Mouse (Mus musculus): ENCODE data around the gene Immp2l.
A peak's percentile ranks its signal among the peaks of the same experiment; 100 is the strongest.

Immp2l gene

DNA sequence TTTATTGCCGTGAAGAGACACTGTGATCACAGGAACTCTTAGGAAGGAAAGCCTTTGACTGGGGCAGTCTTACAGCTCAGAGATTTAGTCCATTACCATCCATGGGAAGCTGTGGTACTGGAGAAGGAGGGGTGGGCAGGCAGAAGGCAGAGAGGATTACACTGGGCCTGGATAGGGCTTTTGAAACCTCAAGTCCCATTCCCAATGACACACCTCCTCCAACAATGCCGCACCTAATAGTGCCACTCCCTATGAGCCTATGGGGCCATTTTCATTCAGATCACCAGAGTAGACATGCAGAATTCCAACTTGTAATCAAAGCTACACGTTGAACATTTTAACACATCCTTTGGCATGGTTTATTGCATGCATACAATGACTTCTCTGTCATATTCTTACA lies 29.0 kb downstream of the Immp2l start:
- DNase-seq: no peak

DNA sequence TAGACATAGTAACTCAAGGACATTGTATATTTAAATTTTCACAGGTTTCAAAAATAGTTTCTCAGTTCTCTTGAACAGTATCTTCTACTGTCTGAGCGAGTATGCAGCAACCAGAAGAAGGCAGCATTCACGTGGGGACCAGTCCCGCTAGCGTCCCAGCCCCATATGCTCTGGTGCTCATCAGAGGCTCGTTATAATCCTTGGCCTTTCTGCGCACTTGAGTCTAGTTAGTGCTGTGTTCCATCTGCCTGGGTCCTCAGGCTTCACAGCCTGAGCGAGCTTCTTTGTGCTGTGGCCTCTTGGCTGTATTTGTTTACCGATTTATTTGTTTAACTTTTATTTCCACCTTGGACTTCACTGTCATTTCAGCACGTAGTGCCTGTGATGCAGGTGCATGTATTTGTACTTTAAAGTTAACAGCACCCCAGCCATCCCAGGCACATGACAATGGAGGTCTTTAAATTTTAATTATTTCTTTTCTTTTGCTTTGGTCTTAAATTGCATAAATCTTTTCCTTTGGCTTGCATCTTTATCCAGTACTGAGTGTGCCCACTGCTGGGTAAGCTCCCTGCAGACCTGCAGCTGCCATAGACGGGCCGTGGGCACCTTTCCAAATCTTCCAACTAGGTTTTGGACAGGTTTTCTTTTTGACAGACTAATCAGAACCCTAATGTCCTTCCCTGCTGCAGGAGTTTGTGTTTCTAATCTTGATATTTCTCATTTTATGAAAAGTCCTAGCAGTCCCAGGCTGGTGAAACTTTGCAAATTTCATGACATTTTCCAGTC lies 30.3 kb downstream of the Immp2l start:
- DNase-seq: no peak

DNA sequence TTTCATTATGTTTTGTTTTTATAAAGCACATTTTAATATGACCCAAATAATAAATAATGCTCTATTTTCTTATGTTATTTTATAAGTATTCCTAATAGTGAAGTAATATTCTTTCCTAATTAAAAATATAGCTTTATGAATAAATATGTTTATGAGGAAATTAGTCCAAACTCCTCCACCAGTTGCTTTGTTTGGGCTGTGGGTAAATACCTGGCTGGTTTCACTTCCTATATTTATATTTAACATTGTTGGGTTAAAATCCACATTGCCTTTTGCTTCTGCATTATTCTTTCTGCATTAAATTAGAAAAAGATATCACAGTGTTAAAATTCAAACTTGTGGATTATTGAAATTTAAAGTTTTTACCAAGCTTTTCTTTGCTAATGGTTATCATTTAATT lies 32.1 kb downstream of the Immp2l start:
- DNase-seq: no peak

DNA sequence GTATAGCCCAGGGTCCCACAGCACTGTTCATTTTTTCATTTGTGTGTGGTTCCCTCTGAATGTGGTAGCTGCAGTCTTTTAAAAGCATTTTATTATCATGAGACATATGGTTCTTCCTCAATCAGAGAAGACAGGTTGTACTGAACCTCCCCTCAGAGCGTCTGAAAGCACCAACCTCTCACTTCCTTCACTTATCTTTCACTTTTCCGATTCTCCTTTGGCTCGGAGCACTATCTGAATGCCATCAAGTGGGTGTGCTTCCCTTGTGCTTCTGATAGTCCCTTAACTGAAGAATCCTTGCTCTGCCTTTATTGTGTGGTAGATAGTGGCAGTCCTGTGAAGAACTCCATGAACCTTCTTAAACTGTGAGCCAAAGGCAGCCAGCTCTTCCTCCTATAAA lies 39.4 kb downstream of the Immp2l start:
- no peak for DNase-seq

DNA sequence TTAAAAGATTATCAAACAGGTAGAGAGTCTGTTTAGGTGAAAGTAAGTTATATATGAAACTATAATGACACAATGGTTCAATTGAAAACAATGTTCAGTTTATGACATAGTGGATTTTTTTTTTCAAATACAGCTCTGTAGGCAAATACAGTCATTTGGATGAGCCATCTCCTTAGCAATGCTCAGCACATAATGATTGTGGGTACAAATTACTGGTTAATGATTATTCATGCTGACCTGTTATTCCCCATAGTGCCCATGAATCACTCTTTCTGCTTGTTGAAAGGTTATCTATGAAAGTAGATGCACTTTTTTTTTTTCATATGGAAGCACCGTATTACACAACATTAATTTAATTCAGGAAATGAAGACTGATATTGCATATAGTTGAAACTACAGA lies 58.0 kb downstream of the Immp2l start:
- DNase-seq: no peak

DNA sequence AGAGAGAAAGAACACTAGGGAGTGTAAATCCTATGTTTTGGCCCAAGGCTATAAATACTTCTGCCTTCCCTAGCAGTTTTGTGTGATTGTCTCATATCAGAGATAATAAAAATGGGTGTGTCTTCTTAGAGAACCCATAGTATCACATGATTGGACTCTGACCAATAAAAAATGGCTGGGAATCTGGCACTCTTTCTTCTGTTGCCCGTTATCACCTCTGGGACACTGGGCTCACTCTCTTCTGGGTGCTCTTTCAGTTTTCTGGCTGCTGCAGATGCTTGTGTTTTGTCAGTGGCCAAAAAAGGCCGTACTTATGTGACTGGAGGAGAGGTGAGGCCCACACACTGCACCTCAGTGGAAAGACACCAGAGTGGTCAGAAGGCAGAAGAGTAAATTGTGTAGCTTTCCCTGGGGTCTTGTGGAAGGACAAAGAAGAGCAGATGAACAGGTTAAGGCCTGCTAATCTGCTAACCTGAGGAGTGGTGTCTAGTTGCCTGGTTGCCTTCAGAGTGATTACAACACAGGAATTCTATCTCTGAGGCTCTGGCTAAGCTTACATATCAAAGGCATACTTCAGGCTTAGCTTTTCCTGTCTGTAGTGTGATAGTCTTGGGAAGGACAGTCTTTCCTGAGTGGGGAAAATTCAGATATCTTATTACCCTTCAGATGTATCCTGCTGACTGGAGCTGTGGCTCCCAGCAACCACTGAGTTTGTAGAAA lies 60.6 kb downstream of the Immp2l start:
- DNase-seq: no peak

DNA sequence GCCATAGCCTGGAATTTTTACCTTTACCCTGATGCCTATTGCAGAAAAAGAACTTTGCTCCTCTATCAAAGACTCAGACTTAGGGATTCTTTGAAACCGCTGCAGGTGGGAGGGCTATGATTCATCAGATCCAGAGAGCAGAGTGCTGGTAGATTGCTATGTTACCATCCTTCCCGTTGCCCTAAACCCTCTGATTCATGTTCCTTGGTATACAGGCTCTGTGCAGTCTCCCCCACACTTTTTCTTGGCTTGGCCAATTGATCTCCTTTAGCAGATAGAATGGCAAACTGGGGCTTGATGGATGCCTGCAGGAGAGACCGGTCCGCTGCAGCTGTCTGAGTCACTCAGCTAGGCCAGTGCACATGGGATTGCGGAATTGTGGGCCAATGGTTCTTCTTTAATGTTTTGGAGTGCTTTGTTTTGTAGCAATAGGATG lies 66.1 kb downstream of the Immp2l start:
- DNase-seq: peak; percentile 2

DNA sequence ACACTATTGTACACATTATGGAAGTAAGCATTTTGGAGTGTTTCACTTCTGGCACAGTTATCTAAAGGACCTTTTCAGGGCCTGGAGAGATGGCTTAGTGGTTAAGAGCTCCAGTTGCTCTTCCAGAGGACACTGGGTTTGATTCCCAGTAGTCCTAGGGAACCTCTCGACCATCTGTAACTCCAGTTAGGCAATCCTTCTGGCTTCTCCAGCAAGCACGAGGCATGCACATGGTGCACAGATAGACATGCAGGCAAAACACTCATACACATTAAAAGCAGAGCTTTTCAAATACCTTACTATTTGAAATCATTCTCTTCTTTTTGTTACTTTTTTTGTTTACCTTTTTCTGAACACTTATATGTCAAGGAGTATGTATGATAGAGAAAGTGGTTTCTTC lies 66.9 kb downstream of the Immp2l start:
- no peak for DNase-seq

DNA sequence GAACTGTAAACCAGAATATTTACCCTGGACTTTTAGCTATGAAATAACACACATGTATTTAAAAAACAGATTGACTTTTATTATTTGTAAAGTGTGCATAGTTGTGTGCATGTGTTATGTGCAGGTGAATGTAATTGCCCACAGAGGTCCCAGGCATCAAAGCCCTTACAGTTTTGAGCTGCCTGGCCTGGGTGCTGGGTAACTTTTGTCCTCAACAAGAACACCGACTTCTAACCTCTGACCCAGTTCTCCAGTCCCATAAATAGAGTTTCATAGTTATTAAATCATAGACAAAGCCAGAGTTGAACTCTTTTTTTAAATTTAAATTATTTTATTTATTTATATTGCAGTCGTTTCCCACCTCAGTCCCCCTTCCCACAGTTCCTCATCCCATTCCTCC lies 67.4 kb downstream of the Immp2l start:
- DNase-seq: no peak

DNA sequence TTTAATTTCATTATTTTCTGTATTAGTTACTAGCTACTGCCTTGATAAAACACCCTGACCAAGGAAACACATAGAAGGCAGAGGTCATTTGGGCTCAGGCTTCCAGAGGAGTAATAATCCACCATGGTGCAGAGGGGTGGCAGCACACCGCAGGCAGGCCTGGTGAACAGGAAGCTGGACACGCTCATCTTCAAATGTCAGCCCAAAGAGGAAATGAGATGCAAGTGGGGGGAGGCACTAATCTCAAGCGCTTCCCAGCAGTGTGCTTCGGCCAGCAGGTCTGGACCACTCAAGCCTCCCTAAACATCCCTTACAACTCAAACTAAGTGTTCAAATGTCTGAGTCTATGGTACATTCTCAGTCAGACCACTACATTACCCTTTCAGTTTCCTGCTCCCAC lies 72.2 kb downstream of the Immp2l start:
- DNase-seq: no peak

DNA sequence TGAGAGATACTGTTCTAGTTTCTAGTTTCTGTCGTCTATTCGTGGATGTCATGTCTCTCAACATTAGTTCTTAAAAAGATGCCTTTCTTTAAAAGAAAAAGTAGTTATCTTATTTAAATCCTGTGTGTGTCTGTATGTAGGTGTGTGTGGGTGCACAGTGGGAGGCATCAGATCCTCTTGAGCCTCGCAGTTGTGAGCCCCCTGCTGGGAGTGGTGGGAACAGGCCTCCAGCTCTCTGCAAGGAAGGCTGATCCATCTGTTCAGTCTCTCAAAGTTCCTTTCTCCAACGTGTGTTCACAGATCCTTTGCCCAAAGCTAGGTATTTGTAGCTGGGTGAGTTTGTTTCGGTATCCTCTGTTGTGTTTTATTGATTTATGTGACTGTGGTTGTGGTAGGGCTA lies 73.5 kb downstream of the Immp2l start:
- no peak for DNase-seq

DNA sequence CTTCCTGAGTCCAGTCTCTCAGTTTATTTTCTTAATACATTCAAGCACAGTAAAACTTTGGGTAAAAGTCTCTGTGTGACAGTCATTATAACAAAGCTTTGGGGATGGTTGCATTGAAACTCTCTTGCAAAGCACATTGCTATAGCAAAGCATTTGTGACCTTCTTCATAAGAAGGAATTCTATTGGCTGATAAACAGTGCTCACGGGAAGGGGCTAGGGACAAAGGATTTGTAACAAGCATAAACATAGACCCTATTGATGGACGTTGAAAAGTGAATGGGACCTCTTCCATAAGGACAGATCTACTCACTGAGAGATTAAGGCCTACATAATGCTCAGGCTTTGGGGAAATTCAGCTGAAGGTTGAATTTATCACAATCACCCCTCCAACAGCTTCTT lies 85.1 kb downstream of the Immp2l start:
- DNase-seq: no peak

DNA sequence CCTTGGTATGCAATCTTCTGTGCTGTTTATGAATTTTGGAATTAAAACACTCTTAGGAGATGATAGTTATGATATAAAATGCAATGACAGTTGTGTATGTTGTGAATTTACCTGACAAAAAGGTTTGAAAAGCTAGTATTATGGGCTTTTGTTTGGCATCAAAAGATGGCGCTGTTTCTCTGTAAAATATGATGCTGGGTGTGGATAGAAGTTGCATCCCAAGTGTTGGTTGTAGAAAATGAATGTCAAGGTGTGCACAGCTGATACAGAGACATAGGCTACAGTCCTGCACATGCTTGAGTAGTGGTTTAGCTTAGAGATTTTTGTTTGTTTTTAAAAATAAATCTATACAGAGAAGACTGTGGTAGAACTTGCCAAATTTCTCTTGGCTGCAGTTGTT lies 87.6 kb downstream of the Immp2l start:
- DNase-seq: peak; percentile 13

DNA sequence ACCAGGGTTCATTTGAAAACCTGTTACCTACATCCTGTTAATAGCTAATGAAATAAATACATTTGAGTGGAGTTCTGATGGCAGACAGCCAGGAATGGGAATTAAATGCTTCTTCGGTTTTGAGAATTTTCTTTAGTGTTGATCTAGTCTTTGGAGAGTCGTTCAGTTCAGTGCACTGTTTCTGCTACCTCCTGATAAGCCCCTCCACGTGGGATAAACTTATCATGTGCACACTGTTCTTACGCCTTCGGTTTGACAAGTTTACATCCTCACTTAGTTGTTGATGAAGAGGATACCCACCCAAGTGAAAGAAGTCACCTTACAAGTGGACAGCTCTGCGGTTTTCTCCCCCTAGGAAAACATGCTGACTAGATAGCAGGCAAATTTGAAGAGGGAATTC lies 88.2 kb downstream of the Immp2l start:
- no peak for DNase-seq

DNA sequence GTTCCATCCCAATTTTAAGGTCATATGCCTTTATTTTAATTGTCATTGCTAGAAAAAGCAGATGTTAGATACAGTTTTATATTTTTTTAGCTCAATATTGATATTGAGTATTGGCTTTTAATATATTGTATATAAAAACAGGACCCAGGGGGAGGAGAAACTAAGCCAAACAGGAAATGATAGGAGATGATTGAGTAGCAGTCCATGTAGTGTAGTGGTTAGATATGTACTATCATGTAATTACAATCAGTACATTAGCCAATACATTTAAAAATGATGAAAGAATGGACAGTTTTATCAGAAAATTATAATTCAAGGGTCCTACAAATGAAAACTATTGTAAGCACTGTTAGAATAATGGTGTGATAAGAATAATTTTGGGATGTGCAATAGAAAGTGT lies 94.5 kb downstream of the Immp2l start:
- no peak for DNase-seq

DNA sequence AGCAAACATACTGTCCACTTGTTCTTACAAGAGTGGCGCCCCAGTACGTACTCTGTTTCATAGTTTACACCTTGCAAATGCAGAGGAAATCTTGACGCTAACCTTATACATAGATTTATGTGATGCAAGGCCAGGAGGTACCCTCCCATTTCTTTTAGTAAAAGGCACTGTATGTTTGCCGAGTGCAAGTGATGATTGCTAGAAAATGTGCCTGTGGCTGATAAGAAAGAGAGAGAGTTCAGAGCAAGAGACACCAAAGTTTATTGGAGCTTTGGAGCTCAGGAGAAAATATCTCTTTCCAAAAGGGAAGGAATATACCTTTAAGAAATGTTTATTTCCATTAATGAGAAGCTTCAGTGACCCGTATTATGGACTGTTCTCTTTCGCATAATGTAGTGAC lies 95.8 kb downstream of the Immp2l start:
- no peak for DNase-seq

DNA sequence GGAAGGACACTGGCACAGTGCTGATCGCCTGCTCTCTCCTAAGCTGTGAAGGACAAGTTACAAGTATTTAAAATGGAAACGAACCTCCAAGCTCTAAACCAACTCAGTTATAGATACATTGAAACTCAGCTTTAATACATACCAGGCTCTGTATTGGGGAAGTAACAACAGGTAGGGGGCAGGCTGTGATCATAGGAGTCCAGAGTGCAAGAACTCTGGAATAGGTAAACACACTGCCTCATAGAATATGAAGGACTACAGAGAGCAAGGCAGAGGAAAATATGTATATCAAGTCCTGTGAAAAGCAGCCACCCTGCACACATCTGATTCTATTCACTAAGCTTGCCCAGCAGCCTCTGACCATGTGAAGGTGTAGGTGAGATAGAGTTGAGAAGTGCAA lies 99.3 kb downstream of the Immp2l start:
- DNase-seq: no peak

DNA sequence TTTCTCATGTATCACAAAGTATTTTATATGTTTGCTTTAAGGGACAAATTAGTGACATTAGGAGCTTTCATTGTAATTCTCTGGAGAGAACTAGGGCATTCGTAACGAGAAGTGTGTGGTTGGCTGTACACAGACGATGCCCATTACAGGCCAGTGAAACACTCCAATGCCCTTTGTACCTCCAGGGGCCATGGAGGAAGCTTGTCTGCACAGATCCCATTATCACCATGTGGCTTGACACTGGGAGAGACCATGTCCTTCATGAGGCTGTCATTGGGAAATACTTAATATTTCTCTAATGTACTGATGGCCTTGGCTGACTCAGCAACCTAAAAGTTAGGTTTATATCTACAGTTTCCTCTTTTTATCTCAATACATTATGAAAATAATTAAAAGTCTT lies 111.0 kb downstream of the Immp2l start:
- DNase-seq: no peak

DNA sequence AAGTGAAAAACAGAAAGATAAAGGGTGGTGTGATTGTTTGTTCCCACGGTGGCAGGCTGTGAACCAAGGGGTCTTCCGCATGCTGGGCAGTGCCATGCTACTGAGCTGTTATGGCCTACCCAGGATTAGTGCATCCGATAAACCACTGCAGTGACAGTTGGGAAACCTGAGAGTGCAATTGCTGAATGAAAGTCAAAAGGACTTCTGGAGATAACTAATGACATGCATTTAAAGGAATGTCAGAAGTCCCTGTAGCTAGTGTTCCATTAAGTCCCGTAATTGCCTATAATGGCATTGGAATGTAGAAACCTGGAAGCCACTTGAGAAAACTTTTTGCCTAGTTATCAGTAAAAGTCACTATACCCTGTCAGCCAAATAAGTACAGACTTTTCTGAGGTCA lies 135.7 kb downstream of the Immp2l start:
- no peak for DNase-seq

DNA sequence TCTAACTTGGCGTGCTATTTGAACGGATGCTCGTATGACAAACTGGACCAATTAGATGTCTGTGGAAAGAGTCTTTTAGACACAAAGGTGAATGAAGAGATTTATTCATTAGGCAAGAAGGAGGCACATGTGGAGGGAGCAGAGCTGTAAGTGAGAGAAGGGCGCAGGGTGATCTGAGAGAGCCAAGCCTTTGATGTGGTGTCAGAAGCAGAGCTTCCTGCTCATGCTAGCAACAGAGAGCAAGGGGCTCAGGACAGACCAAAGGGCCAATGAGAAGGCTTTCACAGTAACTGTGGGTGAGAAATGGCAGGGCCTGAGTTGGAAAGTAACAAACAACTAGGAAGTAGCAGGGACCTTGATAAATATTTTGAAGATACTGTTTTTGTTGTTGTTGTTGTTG lies 143.9 kb downstream of the Immp2l start:
- no peak for DNase-seq

DNA sequence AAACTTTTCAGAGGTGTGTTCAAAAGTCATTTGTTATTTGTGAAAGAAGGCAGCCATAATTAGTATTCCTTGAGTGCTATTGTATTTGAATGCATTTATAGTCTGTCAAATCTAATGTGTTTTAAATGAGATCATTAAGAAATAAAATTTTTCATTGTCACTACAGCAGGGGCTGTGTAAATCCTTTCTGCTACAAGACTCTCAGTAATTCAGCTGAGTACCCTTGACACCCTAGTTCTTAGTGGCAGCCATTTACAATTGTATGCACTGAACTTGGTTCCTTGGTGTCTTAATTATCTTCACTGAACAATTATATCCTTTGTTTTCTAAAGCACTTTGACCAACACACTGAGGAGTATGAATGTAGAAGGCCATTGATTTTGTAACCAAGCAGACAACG lies 146.2 kb downstream of the Immp2l start:
- DNase-seq: no peak

DNA sequence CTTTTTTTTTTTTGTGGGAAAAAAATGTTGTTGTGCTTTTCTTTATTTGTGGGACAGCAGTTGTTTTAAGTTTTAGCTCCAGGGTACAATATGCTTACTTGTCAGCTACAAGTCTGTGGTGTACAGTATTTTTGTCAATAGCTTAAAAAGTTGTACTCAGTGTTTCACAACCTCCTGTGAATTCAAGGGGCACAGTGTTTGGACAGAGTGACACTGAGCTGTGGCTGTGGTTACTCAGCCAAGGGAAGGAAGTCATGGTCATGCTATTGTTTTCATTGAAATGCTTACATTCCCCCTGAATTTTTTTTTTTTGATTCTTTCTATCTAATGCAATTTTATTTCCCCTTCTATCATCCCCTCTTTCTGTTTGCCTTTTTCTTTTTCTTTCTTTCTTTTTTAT lies 159.0 kb downstream of the Immp2l start:
- no peak for DNase-seq

DNA sequence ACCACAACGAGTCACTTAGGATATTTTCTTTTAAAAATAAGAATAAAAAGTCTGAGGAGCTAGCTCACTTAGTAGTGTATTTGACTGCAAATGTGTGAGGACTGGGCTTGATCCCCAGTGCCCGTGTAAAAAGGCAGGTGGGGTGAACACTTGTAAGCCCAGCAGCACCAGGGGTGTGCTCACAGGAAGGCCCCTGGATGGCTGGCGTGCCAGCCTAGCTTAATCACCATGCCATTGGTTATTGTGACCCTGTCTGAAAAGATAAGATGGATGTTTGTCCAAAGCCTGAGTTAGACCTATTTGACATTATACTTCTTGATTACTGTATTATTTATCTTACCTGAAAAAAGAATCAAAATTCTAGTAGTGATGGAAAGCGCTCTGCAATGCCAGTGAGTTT lies 161.2 kb downstream of the Immp2l start:
- no peak for DNase-seq

DNA sequence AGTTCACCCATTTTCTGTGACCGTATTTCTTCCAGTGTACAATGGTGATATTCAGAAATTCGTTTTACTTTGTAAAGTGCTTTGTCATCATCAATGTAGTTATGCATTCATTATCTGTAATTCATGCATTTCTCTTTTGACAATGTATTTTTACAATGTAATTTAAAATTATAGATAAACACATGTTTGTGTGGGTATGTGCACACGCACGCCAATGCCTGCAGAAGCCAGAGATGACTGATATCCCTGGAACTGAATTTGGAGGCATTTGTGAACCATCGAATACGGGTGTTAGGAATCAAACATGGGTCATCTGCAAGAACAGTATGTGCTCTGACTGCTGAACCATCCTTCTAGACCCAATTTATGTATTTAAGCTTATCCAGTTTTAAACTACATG lies 161.6 kb downstream of the Immp2l start:
- no peak for DNase-seq

DNA sequence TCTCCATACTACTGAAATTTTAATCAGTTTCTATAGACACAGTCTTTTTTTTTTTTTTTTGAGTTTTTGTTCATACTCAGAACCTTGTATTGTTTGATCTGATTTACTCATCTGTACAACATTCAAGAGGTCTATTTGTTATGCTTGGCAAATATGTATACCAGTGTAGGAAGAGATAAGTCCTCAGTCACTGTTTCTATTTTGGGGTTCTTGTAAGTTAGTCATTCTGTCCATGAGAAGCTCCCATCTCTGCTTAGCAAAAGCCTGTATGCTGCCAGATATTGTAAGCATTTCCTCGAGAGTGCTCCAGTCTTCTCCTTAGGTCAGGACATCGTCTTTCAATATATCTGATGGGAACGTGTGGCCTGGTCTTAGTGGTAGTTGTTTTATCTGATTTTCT lies 168.9 kb downstream of the Immp2l start:
- DNase-seq: no peak

All from layer of hippocampus, adult 9-11 months (tissue).